Mouse (Mus musculus): ENCODE measurements around the gene Btnl1. TPM values are rescaled to one million over a fixed set of nuclear protein-coding genes. Genes with fewer than 3 reads are reported as not detected.

Btnl1 gene
- polyA plus RNA-seq, 1 experiment from 2014 or later = 0.04 TPM

DNA sequence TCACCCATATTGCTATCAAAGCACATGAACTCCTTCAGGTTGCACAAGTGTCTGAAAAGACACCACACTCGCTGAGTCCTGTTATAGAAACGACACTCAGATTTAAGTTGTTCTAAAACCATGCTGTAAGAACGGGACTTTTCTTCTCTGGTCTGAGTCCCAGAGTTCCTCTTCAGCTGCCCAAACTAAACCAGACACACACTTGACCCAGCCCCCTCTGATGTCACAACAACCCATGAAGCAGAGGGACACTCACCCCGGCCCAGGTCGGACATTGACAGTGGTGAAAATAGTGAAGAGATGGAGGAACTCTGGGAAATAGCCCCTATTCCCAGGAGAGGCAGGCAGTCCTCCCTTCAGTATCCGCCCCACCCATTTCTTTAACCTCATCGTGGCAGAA lies 14.6 kb downstream of the Btnl1 start:
- ATAC-seq (ENCODE audit: low FRiP score, low TSS enrichment) (no peak), DNase-seq (ENCODE audit: low spot score) (no peak)
- Histone ChIP-seq H3K4me3 (ENCODE audit: low read depth, low read length) (no peak overlapping the region), H3K36me3 (ENCODE audit: control insufficient read depth, insufficient read depth, low read length) (no peaks in the 10 kb centered on the region), H3K9ac (ENCODE audit: low read length) (no peak overlapping the region), H3K9me3 (ENCODE audit: control insufficient read depth, low read length) (no peaks in the 10 kb centered on the region), H3K27ac (replicated peaks) (no peak overlapping the region), H3K4me2 (replicated peaks; ENCODE audit: low read depth) (no peak overlapping the region), H3K4me1 (replicated peaks; ENCODE audit: control insufficient read depth, insufficient read depth) (no peaks in the 10 kb centered on the region), H3K27me3 (ENCODE audit: control insufficient read depth, insufficient read depth, low read length) (peaks cover 3% of the 10 kb centered on the region; the same call in 1 of the 2 replicates)
- TF ChIP-seq CTCF (IDR thresholded peaks at IDR 0.05; ENCODE audit: low read depth) = no peak
- TF ChIP-seq EP300 (optimal IDR thresholded peaks at IDR 0.05) = no peak
- WGBS = 62% methylated on average over 7 of the region's 7 CpGs

DNA sequence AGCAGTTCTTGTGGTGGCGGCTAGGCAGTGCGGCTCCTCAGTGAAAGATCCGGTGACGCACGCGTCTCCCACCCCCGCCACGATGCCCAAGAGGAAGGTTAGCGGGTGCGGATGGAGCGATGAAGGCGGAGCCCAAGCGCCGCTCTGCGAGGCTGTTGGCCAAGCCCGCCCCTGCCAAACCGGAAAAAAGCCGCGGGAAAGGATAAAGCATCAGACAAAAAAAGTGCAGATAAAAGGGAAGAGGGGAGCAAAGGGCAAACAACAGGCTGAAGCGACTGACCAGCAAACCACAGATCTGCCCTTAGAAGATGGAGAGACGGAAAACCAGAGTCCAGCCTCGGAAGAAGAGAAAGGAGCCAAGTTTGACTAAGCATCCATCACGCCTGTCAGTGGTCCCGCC lies 15.4 kb downstream of the Btnl1 start:
- no peak overlapping the region for H3K27ac ChIP-seq (replicated peaks)
- no peak for ATAC-seq (ENCODE audit: low FRiP score, low TSS enrichment)
- no peak overlapping the region for H3K9ac ChIP-seq (ENCODE audit: low read length)
- 1% methylated on average over 24 of the region's 24 CpGs for WGBS
- H3K9me3 ChIP-seq (ENCODE audit: control insufficient read depth, low read length) = no peaks in the 10 kb centered on the region
- H3K4me2 ChIP-seq (replicated peaks; ENCODE audit: low read depth) = peak overlapping the region; percentile 50
- peak; percentile 24 for DNase-seq (ENCODE audit: low spot score)
- H3K27me3 ChIP-seq (ENCODE audit: control insufficient read depth, insufficient read depth, low read length) = peaks cover 3% of the 10 kb centered on the region; the same call in 1 of the 2 replicates
- no peaks in the 10 kb centered on the region for H3K4me1 ChIP-seq (replicated peaks; ENCODE audit: control insufficient read depth, insufficient read depth)
- no peaks in the 10 kb centered on the region for H3K36me3 ChIP-seq (ENCODE audit: control insufficient read depth, insufficient read depth, low read length)
- peak overlapping the region; percentile 30 for H3K4me3 ChIP-seq (ENCODE audit: low read depth, low read length)
- TF ChIP-seq CTCF (IDR thresholded peaks at IDR 0.05; ENCODE audit: low read depth) (no peak), EP300 (optimal IDR thresholded peaks at IDR 0.05) (no peak)

DNA sequence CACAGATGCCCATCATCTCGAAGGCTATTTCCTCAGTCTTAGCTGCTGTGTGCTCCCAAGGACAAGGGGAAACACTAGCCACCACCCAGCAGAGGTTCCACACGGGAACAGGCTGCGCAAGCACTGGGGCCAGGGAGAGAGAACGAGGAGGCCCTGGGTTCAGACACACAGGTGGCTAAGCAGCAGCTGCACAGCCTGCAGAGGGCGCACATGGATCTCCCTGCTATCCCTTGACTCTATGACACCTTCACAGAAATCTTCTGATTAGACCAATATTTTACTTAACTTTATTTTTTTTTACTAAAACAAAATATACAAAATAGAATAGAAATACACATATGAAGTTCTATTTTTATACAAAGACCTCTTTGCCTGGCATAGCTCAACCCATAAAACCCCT lies 20.4 kb downstream of the Btnl1 start:
- WGBS = 64% methylated on average over 5 of the region's 5 CpGs
- Histone ChIP-seq H3K4me3 (ENCODE audit: low read depth, low read length) (no peak overlapping the region), H3K9me3 (ENCODE audit: control insufficient read depth, low read length) (no peaks in the 10 kb centered on the region), H3K4me2 (replicated peaks; ENCODE audit: low read depth) (no peak overlapping the region), H3K27me3 (ENCODE audit: control insufficient read depth, insufficient read depth, low read length) (no peaks in the 10 kb centered on the region), H3K9ac (ENCODE audit: low read length) (no peak overlapping the region), H3K4me1 (replicated peaks; ENCODE audit: control insufficient read depth, insufficient read depth) (no peaks in the 10 kb centered on the region), H3K27ac (replicated peaks) (no peak overlapping the region), H3K36me3 (ENCODE audit: control insufficient read depth, insufficient read depth, low read length) (no peaks in the 10 kb centered on the region)
- ATAC-seq (ENCODE audit: low FRiP score, low TSS enrichment) = no peak
- no peak for DNase-seq (ENCODE audit: low spot score)
- TF ChIP-seq CTCF (IDR thresholded peaks at IDR 0.05; ENCODE audit: low read depth) (peak; percentile 37; the same call in 1 of the 2 replicates), EP300 (optimal IDR thresholded peaks at IDR 0.05) (no peak)

DNA sequence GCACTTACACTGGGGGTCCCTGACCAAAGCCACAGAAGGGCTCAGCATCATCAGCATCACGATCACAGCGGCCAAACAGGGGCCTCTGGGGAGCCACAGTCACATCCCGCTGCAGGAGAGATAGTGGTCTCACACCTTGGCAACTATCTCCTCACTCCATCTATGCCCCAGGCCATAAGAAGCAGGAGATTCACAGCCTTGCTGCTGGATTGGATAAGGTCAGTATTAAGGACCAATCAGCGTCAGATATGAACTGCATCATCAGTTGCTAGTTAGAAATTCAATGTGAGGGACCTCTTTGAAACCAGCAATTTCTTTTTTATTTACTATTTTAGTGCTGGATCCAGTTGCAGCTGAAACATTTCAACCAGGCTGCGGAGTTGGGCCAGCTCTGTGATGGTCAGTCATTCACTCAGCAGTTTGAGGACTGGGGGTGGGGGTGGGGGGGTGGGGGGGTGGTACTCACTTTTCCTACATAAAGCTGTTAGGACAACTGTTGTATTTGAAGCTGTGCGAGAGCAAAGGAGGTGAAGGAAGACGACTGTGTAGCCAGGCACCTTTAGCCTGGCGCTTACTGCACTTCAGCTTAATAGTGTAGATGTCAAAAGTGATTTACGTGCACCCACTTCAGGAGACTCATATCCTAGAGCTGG lies 21.3 kb downstream of the Btnl1 start:
- peak overlapping the region; percentile 48; the same call in 1 of the 2 replicates for H3K4me3 ChIP-seq (ENCODE audit: low read depth, low read length)
- TF ChIP-seq CTCF (IDR thresholded peaks at IDR 0.05; ENCODE audit: low read depth) (no peak), EP300 (optimal IDR thresholded peaks at IDR 0.05) (no peak)
- 15% methylated on average over 9 of the region's 9 CpGs for WGBS
- peak; percentile 32 for DNase-seq (ENCODE audit: low spot score)
- H3K27me3 ChIP-seq (ENCODE audit: control insufficient read depth, insufficient read depth, low read length) = no peaks in the 10 kb centered on the region
- ATAC-seq (ENCODE audit: low FRiP score, low TSS enrichment) = peak; percentile 86
- no peaks in the 10 kb centered on the region for H3K9me3 ChIP-seq (ENCODE audit: control insufficient read depth, low read length)
- no peaks in the 10 kb centered on the region for H3K4me1 ChIP-seq (replicated peaks; ENCODE audit: control insufficient read depth, insufficient read depth)
- H3K9ac ChIP-seq (ENCODE audit: low read length) = peak overlapping the region; percentile 63; the same call in 1 of the 2 replicates
- H3K27ac ChIP-seq (replicated peaks) = no peak overlapping the region; the same call in 1 of the 2 replicates
- H3K4me2 ChIP-seq (replicated peaks; ENCODE audit: low read depth) = peak overlapping the region; percentile 77
- H3K36me3 ChIP-seq (ENCODE audit: control insufficient read depth, insufficient read depth, low read length) = no peaks in the 10 kb centered on the region

DNA sequence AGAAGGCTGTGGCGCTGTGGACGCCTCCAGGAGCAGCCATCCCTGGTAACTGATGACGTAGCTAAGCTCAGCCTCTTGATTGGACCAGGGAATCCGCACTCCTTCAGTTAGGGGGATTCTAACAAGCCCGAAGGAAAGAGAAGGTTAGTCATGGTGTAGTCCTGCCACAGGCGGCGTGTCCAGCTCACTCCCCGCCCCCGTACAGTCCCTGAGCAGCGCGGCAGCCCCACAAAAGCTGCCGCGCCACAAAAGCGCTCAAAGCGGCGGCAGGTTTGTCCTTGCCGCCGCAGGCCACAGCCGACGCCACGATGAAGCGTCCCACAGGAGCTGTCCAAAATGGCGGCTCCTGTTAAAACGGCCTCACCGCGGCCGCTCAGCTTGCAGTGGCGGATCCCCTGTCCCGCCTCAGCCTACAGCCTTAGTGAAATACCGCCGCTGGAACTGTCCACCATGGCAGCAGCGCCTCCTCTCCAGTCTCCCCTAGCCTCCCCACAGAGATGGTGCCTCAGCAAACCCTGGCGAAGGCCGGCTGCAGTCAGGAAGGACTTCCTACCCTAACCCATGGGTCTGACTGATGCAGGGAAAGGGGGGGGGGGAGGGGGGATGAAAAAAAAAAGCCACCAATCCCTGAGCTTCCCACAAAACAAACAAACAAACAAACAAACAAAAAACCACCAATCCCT lies 21.9 kb downstream of the Btnl1 start, which contains the start of gene BC051142:
Gene BC051142 (plus strand): TSS at position 110 of the 683 bp plus-strand sequence.
- TF ChIP-seq CTCF (IDR thresholded peaks at IDR 0.05; ENCODE audit: low read depth) = no peak
- no peak for TF ChIP-seq EP300 (optimal IDR thresholded peaks at IDR 0.05)
- peak; percentile 93 for ATAC-seq (ENCODE audit: low FRiP score, low TSS enrichment)
- WGBS = 8% methylated on average over 32 of the region's 34 CpGs

DNA sequence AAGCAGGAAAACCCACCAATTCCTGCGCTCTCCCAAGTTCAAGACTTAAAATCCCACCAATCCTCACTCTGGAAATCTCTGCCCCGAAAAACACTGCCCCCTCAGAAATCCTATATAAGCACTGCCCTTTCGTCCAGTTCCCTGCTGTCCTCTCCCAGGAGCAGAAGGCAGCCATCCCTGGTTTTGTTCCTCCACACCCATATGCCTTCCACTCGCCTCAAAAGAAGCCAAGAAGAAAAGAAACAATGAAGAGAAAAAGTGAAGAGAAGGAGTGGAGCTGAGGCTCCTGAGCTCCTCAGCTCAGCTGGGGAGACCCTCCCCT lies 22.4 kb downstream of the Btnl1 start:
- Histone ChIP-seq H3K36me3 (ENCODE audit: control insufficient read depth, insufficient read depth, low read length) (no peaks in the 10 kb centered on the region), H3K27ac (replicated peaks) (no peak overlapping the region), H3K4me1 (replicated peaks; ENCODE audit: control insufficient read depth, insufficient read depth) (no peaks in the 10 kb centered on the region), H3K4me2 (replicated peaks; ENCODE audit: low read depth) (peak overlapping the region; percentile 77), H3K4me3 (ENCODE audit: low read depth, low read length) (no peak overlapping the region), H3K9ac (ENCODE audit: low read length) (no peak overlapping the region), H3K27me3 (ENCODE audit: control insufficient read depth, insufficient read depth, low read length) (no peaks in the 10 kb centered on the region), H3K9me3 (ENCODE audit: control insufficient read depth, low read length) (no peaks in the 10 kb centered on the region)
- WGBS = 52% methylated on average over 4 of the region's 4 CpGs
- ATAC-seq (ENCODE audit: low FRiP score, low TSS enrichment) = no peak
- TF ChIP-seq EP300 (optimal IDR thresholded peaks at IDR 0.05) (no peak), CTCF (IDR thresholded peaks at IDR 0.05; ENCODE audit: low read depth) (no peak)
- DNase-seq (ENCODE audit: low spot score) = no peak

More for the DNA sequence above, 21.9 kb downstream of the Btnl1 start, which contains the start of gene BC051142:
- Histone ChIP-seq H3K4me3 (ENCODE audit: low read depth, low read length) (peak within 1 kb of the TSS; percentile 48), H3K27me3 (ENCODE audit: control insufficient read depth, insufficient read depth, low read length) (no peaks in the 10 kb centered on the region), H3K9ac (ENCODE audit: low read length) (peak within 1 kb of the TSS; percentile 63), H3K4me1 (replicated peaks; ENCODE audit: control insufficient read depth, insufficient read depth) (no peaks in the 10 kb centered on the region), H3K4me2 (replicated peaks; ENCODE audit: low read depth) (peak within 1 kb of the TSS; percentile 77), H3K9me3 (ENCODE audit: control insufficient read depth, low read length) (no peaks in the 10 kb centered on the region), H3K36me3 (ENCODE audit: control insufficient read depth, insufficient read depth, low read length) (no peaks in the 10 kb centered on the region), H3K27ac (replicated peaks) (peak within 1 kb of the TSS; percentile 75)
- DNase-seq (ENCODE audit: low spot score) = peak; percentile 69

Measured in stomach, postnatal 0 days (tissue).